Mouse (Mus musculus) small intestine, adult 2 months (tissue): Measurements from ENCODE around the gene Olfr1100.

ENCODE experiments used
- CTCF ChIP-seq: fragments of 200-500 bp; IDR thresholded peaks from 2 replicates; pipeline ENCODE4 v1.5.1; 2012; ENCODE audit warnings: low read depth, mild to moderate bottlenecking, control low read depth, inconsistent platforms, low read length, moderate library complexity, mixed read lengths; ENCODE audit not compliant: insufficient replicate concordance, insufficient read length; ENCODE audit errors: extremely low read depth
- POLR2A ChIP-seq: fragments of 200-500 bp; IDR thresholded peaks from 2 replicates; pipeline ENCODE4 v1.6.1; 2012; ENCODE audit warnings: low read depth, mild to moderate bottlenecking, control low read depth, inconsistent platforms, low read length, moderate library complexity

DNA sequence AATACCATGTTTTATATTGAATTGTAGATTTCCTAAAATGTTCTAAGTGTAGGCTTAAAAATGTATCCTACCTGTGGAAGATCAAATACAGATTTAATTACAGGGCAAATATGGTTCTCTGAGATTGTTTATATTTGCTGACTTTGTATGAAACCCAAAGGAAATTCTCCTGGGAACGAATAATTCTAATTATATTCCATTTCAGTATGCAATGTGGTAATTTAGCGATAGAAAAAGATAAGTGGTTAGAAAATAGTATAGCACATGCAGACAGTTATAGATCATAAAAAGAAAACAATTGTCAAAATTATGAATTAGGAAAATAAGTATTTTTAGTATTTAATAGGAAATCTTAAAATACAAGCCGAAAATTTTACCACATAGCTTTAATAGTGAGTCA is 11.4 kb upstream of the Olfr1100 start, which contains the start of gene Olfr1101:
- TF ChIP-seq POLR2A: no peak
- TF ChIP-seq CTCF: no peak
